Comparison of ENCODE assay signal across 16 mouse cellular contexts in genomic region chr5:73764226-73764625, GRCm38 (mm10).
"Had no signal": no experiment of that assay in that cellular context is flagged by ENCODE, and none has a peak within 500 bp of the region (broad histone marks: within the 10 kb centered on the region; RNA-seq: fewer than 3 reads in every experiment).

No protein-coding gene starts in this region.

- H3K4me1 ChIP-seq: neural tube, embryonic 13.5 days; stomach, embryonic 15.5 days had no signal

- DNase-seq: retina, postnatal 1 day; right cerebral cortex, adult 18-20 months; right cerebral cortex, postnatal 14 days; right cerebral cortex, postnatal 25 days; right cerebral cortex, postnatal 4 days; spleen, adult 18-20 months; thymus, adult 18-20 months; thymus, adult 2 months; thymus, postnatal 14 days; thymus, postnatal 25 days; thymus, postnatal 36 days; thymus, postnatal 4 days had no signal

- H3K9ac ChIP-seq: neural tube, embryonic 13.5 days; neural tube, embryonic 15.5 days; stomach, embryonic 15.5 days had no signal

- H3K9me3 ChIP-seq: neural tube, embryonic 13.5 days; neural tube, embryonic 15.5 days; stomach, embryonic 15.5 days had no signal

- H3K27ac ChIP-seq: neural tube, embryonic 13.5 days; neural tube, embryonic 15.5 days; stomach, embryonic 15.5 days; stomach, postnatal 0 days had no signal

- H3K4me2 ChIP-seq: neural tube, embryonic 13.5 days; neural tube, embryonic 15.5 days; stomach, embryonic 15.5 days had no signal

- H3K4me3 ChIP-seq: neural tube, embryonic 13.5 days; neural tube, embryonic 15.5 days; stomach, embryonic 15.5 days had no signal

- H3K27me3 ChIP-seq: neural tube, embryonic 13.5 days; neural tube, embryonic 15.5 days; stomach, embryonic 15.5 days had no signal

- H3K36me3 ChIP-seq: neural tube, embryonic 13.5 days; neural tube, embryonic 15.5 days; stomach, embryonic 15.5 days had no signal
